Mouse (Mus musculus): ENCODE data around the gene Large1.
"Not testable (repeated sequence)": the region's sequence is repeated elsewhere in the genome, so short reads cannot be mapped to it uniquely, and the experiment has no call there.

Large1 gene

DNA sequence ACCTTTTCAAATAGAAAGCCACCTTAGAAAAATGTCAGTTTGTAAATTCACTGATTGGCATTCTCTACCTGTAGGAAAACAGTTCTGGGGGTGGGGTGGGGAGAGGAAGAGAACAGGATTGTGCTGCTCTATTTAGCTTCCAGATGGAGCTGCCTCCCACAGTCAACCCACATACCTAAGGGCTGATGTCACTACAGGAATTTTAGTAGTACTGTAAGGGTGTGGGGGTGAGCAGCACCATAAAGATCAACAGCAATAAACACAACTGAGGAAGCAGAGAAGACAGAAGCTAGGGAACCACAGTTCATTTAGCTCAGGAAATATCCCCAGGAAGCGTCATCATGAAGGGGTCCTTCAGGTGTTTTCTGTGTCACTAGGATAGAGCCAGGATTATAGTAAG is 174.9 kb downstream of the Large1 start:
- in situ Hi-C loops (cut with MboI, MseI): no loop called here

DNA sequence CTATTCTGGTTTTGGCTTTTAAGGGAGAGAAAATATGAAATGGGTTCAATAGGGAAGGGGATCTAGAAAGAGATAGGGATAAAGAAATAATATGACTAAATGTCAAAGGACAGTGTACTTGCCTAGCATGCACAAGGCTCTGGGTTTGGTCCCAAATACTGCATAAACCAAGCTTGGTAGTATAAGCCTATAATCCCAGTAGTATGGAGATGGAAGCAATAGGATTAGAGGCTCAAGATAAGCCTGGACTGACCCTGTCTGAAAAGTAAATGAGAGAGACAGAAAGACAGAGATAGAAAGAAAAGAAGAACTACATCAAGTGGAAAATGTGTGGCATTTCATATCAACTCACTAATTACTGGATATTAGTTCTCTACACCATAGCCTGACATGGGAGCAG is 180.7 kb downstream of the Large1 start:
- in situ Hi-C loops (cut with MboI, MseI): no loop called here

DNA sequence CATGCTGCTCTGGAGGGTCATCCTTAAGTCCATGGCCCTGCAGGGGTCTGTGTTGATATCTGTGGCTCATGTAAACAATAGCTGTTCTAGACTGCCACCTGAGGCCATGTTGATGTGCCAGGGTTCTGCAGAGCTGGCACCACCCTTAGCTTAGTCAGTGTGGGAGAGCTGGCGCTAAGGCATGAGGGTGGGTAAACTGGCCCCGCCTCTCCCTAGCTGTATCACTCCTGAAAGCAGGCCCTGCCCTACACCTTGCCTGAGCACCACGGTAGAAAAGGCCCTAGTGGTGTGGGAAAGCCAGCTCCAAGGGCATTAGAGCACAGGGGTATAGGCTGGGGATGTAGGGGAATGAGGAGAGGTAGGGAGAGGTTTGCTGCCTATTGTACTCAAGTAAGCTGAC is 191.3 kb downstream of the Large1 start:
- in situ Hi-C loops (cut with MboI, MseI): no loop called here

DNA sequence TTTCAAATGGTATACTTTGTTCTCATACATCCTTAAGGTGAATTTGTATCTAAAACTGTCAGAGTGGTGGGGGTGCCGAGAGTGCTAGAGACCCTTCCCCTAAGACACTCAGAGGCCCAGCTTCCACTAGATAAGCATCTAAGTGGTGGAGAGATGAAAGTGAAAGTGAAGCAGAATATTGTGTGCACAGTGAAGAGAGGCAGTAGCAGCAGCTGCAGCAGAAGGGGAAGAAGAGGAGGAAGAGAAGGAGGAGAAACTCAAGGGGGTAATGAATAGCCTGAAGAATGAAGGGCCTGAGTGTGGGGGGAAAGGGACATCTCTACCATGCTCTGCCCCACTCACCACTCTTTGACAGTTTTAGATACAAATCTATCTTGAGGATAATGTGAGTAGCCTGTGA is 191.8 kb downstream of the Large1 start:
- in situ Hi-C loops (cut with MboI, MseI): no loop called here

DNA sequence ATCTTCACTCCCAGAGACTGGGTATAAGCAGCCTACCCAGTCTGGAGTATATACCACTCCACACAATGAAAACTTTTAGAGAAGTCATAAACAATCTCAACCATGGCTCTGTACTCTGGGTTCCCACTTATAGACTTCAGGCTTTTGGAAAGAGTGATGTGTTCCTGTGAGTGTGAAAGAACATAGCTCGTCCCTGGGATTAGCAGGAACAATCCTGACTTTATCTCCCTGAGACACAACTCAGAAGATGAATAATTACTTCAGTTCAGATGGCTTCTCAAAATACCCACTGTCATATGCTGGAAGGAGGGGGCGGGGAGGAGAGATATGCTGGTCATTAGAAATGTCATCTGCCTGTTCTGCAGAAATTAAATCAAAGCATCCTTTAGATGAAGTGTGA is 192.4 kb downstream of the Large1 start:
- in situ Hi-C loops (cut with MboI, MseI): no loop called here

DNA sequence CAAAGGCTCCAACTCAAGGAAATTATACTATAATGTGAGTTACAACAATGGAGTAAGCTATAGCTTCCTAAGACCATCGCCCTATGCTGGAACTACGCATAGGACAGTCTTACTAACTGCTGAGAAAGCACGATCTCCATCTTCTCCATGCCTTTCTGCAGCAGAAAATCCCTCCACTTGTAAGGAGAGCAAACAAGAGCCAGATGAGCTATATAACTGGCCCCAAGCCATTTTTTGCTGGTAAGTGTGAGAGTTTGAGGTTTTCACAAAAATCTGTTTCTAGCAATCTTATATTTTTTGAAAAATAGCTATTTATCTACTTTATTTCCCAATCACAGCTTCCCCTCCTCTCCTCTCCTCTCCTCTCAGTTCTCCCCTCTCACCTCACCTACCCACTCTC is 206.1 kb downstream of the Large1 start:
- in situ Hi-C loops (cut with MboI, MseI): no loop called here

DNA sequence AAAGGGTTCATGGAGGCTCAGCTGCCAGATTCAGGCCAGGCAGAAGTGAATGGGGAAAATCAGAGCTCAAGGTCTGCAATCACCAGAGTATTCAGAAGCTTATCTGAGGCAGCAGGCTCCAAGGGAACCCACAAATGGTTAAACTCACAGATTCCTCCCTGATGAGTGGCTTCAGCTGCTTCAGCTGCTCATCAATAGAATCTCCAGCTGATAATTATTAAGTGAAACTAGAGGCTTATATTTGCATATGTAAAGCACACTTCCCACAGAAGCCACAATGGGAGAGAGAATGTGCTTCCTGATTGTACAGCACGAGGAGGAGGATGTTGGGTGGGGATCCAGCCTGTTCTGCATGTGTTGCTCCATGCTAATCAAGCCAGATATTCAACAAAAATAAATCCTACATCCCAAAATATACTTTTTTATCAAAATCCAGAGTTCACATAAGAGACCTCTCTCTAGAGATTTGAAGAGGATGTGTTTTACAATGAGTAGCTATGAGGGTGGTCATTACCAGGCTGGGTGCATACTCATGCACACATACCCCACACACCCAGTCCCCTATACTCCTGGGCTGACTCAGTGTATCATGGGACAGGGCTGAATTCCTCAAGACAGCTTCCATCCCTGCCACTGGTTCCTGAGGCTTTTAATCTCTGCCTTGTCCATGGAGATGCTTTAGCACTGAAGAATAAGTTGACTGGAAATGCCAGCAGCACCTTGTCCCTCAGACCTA is 210.5 kb downstream of the Large1 start:
- in situ Hi-C loops (cut with MboI, MseI): no loop called here

DNA sequence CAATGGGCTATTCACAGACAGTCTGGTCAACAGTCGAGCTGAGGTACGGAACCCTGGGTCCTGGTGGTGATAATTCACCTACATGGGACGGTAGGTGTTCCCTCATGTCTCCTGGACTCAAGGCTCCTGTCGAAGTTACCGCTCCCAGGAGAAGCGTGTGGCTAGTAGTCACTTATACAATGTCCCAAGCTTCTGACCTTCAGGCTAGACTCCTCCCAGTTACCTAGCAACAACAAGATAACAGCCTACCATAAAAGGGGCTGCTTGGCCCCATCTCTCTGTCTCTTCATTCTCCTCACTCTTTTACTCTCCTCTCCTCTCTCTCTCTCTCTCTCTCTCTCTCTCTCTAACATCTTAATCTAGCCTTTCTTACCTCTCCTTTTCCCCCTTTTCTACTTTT is 217.9 kb downstream of the Large1 start:
- in situ Hi-C loops (cut with MboI, MseI): no loop called here

DNA sequence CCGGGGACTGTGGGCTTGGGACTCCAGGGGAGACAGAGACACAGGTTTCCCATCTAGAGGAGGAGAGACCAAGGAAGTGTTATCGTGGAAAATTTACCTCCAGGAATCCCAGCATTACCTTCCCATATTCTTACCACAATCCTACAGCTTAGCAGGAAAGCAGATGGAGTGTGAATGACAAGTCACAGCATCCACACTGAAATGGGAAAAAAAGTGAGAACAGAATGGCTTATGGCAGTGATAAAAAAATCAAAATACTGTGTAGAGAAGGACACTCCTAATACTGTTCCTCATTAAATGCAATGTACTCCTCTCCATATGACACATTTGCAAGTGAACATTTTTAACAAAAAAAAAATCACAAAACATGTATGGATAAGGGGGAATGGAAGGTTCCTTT is 221.3 kb downstream of the Large1 start:
- in situ Hi-C loops (cut with MboI, MseI): no loop called here

DNA sequence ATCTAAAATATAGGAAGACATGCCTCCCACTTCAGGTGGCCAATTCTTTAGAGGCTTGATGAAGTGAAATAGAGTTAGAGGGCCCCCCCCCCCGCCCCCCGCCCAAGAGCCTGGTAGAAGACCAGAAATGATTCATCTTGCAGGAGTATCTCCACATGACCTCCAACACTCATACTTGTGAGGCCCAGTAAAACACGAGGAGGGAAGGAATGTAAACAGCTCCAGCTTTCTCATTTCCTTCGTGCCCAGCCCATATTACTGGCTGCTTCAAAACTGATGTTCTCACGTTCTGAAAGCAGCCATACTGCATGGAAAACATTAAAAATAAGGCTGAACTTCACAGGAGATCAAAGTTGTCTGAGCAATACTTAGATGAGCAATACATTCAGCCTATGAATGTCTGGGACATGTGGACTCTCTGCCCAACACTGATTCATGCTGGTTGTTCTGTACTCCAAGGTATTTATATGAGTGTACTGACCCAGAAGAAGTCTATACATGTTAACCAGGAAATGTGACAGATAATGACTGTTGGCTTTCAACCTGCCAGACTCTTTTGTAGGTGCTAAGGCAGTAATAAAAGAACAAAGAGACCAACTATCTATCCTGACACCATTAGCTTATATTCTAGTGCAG is 229.4 kb downstream of the Large1 start:
- in situ Hi-C loops (cut with MboI, MseI): no loop called here

DNA sequence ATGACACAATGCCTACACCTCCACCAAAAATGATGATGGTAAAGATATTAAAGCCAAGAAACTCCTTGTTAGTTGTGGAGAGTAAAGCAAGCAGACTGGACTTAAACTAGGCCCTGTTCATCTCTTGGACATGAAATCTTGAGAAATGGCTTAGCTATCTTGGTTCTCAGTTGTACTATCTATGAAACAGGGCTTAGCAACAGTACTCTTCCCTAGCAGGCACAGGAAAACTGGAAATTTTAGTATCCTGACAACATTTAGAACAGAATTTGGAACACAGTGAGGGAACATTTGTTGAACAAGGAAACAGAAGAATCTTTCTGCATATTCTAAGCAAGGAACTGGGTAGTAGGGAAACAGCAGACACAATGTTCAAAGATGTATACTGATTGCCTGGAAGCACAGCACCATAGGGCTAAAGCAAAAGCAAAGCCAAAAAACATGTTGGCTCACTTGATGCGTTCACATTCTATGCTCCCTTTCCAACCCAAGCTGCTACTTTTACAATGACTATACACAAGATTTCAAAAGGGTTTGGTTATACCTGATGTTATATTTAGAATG is 240.9 kb downstream of the Large1 start:
- in situ Hi-C loops (cut with MboI, MseI): no loop called here

DNA sequence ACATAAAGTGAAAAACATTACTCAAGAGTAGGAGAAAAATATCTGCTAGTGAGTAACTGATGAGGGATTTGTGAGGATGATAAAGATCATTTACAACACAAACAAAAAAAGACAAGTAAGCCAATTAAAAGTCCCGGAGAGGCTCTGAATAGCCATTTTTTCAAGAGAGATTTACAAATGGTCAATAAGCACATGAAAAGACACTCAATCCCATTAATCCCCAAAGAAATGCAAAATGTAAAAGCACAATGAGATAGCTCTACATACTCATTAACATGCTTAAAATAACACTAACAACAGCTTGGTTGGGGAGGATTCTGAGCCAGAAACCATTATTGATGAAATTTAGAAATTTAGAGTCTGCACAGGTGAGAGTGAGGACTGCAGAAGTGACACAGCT is 249.3 kb downstream of the Large1 start:
- in situ Hi-C loops (cut with MboI, MseI): no loop called here

DNA sequence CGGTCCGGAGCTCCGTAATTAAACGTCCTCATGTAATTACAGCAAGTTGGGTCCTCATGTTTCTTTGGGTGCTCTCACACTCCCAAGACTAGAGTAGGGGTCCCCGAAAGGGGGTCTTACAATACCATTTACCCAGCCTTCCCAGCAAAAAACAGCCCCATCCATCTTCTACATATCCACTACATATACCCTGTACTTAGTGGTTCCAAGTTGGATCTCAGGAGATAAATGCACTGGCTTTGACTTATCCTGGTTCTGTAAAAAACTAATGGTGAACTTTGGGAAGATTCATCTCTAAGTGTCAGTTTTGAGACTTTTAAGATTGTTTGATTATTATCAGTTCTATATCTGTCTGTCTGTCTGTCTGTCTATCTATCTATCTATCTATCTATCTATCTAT is 252.3 kb downstream of the Large1 start:
- in situ Hi-C loops (cut with MboI, MseI): no loop called here

DNA sequence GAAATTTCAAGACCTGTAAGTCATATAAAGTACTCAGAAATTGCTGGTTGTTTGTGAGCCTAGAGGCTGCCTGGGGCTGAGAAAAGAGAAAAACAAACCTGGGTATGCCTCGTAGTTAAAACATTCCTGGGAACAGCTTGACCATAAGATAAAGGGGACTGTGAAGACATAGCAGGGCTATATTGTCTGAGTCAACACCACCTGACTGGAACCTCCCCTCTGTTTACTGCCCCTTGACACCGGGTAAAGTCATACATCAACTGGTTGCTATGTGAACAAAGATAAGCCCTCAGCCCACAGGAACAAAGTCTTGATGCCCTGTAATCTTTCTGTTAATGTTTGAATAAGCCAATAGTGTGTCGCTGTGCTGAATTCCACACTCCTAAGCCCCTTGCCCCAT is 252.7 kb downstream of the Large1 start:
- in situ Hi-C loops (cut with MboI, MseI): not testable (repeated sequence)

DNA sequence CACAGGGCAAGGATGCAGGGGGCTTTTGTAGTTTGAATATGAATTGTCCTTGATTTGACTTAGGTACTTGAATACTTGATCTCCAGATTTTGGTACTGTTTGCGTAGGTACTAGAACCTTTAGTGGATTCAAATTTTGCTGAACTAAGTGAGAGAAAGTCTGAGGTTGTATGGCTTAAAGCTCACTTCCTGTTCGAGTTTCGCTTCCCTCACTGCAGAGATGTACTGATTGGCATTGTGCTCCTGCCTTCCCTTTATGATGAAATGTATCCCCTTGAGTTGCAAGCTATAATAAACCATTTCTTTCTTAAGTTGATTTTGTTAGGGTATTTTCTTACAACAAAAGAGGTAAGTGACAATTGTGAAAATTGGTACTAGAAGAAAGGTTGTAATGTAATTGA is 253.8 kb downstream of the Large1 start:
- in situ Hi-C loops (cut with MboI, MseI): no loop called here

DNA sequence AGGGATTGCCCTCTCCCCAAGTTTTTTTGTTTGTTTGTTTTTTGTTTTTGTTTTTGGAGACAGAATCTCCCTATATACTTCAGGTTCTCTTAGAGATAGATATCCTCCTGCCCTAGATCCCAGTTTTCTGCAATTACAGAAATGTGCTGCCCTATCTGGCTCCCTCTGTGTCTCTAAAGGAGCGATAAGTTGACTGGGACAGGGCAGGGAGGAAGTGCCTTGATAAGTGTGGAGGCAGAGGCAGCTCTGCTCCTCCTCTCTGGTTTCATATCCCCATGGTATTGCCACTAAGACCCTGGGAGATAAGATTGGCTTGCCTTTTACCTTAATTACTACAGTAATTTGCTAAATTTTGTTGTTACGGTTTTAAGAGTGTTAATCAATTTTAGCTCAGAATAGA is 256.4 kb downstream of the Large1 start:
- in situ Hi-C loops (cut with MboI, MseI): no loop called here

DNA sequence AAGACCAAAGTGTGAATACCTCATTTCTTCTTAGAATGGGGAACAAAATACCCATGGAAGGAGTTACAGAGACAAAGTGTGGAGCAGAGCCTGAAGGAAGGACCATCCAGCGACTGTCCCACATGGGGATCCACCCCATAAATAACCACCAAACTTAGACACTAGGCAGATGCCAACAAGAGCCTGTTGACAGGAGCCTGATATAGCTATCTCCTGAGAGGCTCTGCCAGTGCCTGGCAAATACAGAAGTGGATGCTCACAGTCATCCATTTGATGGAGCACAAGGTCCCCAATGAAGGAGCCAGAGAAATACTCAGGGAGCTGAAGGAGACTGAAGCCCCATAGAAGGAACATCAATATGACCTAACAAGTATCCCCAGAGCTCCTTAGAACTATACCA is 275.6 kb downstream of the Large1 start:
- in situ Hi-C loops (cut with MboI, MseI): not testable (repeated sequence)

DNA sequence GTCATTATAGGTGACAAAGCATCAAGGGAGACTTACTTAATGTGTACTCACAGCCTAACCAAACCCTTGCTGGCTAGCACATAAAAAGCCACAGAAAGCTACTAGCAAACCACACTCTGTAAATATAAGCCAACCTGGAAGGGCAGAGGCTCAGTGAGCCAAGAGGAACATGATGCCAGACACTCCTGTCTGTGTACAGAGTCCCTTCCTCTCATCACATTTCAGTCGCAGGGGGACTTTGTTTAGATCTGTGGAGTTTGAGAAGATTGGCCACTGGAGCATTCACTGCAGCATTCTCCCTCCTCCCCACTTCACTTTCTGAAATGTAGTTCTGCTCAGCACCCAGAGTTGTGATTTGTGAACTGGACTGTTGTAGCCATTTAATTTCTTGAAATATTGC is 291.9 kb downstream of the Large1 start:
- in situ Hi-C loops (cut with MboI, MseI): no loop called here

DNA sequence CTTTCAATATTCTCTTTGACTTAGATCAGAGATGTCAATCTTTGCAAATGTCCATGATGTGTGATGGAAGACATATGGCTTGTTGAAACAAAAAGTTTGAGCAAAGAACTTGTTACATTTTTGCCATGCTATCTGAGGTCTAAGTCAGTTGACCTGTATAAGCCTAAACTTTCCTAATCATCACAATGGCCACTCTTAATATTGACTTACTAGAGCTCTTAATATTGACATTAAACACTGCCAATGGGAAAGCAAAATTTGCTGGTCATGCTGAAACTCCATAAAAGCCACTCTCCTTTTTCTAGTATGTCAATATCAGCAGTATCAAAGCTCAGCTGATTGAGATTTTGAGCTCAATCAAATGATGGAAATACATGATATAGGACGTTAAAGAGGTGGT is 298.6 kb downstream of the Large1 start:
- in situ Hi-C loops (cut with MboI, MseI): no loop called here

DNA sequence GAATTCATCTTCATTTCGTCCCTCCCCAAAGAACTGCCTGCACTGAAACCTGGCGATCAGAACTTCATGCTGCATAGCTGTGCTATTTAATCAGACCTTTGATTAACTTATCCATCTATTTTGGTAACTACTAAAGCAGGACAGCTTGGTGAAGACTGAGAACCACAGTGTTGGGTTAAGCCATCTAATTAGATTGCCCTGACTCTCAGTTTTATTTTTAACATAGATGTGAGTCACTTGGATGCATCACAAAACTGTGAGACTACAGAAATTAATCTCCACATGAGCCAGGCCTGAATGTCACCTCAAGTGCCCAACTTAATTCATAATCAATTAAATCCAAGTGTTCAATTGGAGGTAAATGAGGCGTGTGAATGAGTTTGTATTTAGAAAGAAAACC is 299.5 kb downstream of the Large1 start:
- in situ Hi-C loops (cut with MboI, MseI): no loop called here

DNA sequence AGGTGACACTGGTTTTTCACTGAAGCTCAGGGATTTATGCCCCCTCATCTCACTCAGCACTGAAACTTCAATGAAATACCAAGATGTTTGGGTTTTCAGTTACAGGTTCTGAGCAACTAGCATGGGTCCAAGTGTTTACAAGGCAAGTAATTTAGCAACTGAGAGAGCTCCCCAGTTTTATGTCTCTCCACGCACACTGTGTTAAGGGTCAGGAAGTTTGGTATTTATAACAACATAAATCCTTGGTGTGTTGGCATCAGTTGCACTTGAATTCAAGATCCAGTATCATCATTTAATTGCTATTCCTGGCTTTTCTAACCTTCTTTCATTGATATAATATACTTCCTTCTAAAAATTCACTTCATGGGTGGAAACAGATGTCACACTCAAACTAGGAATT is 300.9 kb downstream of the Large1 start:
- in situ Hi-C loops (cut with MboI, MseI): no loop called here

DNA sequence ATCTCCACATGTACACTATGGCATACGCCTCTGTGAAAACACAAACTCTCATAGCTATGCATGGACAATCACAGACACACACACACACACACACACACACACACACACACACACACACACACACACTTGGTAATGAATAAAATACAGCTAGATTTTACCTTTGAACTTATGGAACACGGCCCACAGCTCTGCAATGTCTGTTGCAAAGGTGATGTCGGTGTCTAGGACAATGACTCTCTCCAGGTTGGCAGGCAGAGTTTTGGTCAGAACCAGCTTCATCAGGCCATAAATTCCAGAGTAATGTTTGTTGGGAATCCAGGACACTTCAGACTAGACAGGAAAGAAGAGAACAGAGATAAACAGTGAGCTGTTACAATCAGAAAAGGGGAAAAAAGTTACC is 305.2 kb downstream of the Large1 start:
- in situ Hi-C loops (cut with MboI, MseI): no loop called here

DNA sequence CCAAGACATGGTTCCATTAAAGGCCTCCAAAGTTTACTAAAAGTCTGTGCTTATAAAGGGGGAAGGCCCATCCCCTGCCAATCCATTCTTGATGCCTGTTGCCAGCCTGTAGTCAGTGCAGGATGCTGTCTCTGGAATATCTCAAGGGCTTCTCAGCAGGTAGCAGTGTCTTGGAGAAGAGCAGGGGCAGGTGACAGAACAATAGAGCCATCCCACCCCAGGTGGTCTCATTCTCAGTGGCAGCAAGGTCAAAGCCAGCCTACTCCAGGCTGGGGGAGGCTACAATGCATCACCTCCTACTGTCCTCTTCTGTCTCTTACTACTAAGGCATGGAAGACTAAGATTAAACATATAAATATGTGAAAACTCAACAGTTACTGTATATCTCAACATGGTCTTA is 323.6 kb downstream of the Large1 start:
- in situ Hi-C loops (cut with MboI, MseI): no loop called here
